Mouse (Mus musculus) left cerebral cortex, adult 11 months (tissue): ENCODE measurements around the gene Srrm1.

ENCODE experiments used
- DNase-seq: peaks from one replicate; pipeline ENCODE4 v3.0.0; 2022; ENCODE audit warnings: low spot score

Gene Srrm1

DNA sequence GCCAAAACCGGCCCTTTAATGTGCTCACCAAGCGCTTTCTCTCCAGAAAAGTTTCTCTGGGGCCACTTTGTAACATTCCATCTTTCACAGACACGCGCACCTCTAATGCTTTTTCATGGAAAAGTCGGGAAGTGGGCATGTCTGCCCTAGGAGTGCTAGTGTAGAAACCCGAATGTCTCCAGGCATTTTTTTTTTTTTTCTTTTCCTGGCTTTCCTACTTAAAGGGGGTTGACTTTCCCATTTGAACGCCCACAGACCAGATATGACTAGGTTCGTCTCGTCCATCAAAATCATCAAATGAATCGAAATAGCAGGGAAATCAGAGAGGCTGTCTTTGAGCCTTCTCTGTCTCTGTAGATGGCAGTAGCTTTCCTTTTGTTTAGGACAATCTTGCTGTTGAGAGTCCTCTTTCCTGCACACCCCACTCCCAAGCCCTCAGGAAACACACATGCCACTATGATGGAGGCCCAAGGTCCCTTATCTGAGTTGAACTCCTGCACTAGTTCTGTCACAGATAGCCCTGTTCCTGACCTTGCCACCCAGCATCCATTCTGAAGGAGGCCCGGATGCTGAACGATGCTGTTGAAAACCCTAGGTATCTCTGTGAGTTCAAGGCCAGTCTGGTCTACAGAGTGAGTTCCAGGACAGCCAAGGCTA lies 801 bp upstream of the Srrm1 start:
- no peak for DNase-seq

DNA sequence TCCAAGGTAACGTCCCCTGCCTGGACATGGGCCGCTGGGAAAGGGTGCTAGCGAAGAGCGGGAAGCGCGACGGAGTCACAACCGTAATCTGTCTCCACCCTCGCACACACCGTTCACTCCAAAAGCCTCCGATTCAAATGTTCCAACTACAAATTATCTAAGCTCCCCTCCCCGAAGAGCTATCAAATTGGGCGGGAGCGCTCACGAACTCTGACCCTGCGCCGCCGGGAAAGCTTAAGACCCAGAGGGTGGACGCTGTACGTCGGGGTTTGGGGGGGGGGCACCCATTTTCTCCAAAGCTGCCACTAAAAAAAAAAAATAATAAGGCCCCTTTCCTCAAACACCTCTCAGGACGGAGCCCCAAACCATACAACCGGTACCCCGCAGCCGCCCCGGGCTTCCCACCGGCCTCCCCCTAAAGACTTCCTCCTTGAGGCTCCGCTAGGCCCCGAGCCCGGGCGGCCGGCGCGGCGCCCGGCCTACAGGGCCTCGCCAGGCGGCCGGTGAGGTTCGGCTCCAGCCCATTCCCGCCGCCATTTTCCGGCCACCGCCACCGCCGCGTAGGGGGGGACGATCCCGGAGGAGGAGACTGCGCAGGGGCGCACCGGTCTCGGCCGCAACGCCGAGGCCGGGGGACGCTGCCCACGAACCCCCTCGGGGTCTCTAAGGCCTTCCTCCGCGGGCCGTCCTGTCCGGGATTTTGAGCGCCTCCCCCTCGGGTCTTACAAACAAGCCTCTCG lies 625 bp downstream of the Srrm1 start:
- DNase-seq: no peak

DNA sequence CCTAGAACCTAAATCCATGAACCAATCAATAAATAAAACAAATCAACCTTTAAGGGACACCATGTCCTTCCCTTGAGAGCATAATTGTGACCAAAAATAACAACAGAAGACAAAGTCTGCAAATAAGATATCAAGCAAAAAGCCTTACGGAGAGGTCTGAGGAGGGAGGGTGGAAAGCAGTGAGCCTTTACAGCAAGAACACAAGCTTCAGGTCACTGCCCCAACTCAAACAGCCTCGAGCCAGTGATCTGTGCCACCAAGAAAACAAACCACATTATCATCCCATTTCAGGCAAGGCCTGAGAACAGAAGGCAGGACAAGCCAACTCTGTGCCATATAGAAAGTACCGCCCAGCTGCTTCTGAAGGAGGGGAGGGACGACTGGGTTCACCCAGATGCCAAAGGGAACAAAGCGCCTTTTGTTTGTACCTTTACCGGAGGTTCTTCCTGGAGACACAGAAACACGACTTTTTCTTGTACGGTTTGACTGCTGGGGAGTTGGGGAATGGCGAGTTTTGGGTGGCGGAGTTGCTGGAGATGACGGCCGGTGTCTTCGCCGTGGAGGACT lies 15.7 kb downstream of the Srrm1 start:
- no peak for DNase-seq

DNA sequence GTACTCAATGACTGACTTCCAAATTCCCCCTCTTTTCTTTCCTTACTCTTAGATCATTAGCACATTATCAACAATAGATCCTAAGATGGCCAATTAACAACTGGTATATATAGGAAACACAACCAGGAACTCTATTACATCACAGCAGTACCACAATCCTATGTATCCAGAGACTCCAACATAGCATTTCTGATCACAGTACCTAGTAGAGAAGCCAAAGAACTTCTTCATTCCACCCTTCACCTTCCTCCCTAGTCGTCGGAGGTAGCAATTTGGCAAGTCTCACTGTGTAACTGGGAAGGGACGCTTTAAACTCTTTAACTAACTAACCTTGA lies 17.1 kb downstream of the Srrm1 start:
- no peak for DNase-seq

DNA sequence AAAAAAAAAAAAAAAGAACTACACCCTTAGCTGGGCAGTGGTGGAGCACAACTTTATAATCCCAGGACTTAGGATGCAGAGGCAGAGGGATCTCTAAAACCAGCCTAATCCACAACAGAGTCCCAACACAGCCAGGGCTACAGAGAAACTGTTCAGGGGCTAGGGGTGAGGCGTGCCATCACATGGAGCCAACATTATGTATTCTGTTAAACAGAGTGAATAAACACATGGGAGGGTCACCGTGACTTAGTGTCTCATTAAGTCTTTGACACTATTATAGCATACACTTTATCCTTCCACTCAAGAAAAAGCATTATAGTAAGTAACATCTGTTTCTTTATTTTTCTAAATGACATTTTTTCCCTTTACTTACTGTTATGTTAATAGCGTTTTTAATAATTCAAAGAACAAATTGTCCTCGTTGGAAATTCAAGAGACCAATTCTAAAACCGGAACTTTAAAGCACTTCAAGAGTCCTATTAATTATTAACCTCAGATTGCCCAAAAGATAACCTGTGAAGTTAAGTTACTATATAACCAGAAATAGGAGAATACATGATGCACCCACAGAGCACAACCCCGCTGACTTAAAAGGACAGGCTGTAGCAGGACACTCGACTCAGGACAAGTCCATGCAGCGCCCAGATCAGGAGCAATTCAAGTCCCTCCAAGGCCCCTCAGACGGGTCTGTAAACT lies 17.6 kb downstream of the Srrm1 start:
- no peak for DNase-seq

DNA sequence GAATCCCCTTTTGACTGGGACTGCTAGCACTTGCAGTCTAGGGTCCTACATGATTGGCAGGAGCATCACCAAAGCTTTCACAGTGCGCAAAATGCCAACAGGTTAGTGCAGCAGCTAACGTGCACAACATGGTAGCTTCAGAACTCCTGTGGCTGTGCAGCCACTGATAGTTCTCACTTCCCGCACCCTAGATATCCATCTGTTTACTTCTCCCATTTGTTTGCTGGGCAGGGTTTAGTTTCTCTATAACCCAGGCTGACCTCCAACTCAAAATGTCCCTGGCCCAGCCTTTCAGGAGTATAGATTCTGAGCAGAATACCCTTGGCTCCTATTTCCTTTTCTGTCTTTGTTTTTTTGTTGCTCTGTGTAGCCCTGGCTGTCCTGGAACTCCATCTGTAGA lies 26.7 kb downstream of the Srrm1 start:
- DNase-seq: no peak

DNA sequence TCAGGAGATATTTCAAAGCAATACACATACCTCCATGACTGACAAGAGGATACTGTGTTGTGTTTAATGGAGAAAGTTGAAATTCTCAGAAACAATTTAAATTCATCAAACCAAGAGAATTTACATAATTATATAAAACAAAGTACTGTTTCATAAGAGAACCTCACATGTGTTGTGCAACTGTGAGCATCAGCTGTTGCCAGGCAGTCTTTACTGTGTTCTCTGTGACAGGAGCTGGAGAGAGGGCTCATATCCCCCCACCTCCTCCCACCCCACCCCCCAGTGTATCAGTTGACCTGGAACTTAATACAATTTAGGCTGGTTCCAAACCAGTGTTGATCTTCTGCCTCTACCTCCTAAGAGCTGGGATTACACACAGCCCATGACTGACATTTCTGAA lies 27.1 kb downstream of the Srrm1 start:
- DNase-seq: no peak

DNA sequence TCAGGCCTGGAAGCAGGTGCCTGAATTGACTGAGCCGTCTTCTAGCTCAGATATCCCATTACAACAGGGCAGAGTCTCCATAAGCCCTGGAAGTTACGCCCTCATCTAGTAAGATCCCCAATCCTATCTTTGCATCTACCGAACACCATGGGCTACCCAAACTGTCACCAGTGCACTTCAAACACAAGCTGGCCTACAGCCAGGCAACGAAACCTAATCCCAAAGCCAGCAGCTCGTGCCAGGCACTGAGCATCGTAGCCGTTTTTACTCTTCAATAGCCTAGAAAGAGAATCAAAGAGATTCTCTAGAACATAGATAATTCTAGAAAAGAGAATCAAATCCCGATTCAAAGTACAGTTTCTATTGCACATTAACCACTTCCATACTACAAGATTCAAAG lies 30.1 kb downstream of the Srrm1 start:
- DNase-seq: no peak

DNA sequence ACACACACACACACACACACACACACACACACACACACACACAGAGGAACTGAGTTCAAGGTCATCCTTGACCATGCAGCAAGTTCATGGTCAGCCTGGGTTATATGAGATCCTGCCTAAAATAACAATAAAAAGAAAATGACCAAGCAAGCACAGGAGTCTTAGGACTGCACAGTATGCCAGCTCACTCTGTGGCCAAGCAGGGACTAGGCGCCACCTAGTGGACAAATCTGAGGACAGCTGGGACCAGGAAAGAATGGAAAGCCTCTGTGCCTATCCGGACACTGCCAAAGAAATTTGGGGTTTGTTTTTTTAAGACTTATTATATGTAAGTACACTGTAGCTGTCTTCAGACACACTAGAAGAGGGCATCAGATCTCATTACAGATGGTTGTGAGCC lies 35.2 kb downstream of the Srrm1 start:
- no peak for DNase-seq

DNA sequence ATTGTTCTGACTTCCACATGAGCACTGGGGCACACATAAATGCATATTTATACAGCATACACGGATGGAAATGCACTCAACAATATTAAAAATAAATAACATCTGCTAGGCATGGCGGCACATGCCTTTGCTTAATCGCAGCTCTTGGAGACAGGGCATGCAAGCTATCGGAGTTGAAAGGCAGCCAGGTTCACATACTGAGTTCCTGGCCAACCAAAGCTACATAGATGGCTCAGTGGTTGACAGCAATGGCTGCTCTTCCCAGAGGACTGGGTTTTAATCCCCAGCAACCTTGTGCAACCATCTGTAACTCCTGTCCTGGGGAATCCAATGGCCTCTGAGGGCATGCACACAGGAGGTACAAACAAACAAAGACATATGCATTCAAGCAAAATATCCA lies 35.6 kb downstream of the Srrm1 start:
- no peak for DNase-seq

DNA sequence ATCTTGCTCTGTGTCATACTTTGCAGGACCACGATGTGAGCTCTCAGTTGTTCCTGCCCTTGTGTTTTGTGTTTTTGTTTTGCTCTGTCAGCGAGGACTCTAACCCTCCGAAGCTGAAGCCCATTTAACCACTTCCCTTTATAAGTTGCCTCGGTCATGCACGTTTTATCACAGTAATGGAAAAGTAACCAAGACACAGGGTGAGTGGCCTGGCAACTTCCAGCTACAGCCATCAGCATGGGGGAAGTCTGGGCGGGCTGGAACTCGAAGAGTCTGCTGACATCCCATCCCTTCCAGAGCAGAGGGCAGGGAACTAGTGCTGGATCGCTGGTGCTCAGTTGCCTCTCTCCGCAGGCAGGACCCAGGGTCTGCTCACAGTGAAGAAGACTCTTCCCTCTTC lies 37.8 kb downstream of the Srrm1 start:
- DNase-seq: no peak

DNA sequence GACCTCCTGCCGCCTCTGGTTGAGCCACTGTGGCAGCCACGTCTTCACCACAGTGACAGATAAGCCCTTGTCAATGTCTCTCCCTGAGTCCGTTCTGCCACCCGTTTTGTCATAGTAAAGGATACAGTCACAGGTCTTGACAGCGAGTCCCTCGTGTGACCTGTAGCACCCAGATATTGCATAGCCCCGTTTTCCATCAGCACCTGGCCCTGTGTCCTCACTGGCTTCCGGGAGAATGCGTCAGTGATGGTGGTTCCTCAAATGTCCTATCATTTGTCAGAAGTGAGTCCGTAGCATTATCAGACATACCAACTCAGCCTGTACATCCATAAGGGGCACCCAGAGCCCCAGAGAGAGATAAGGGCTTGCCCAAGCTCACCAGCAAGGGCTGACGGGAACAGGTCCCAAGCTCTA lies 38.7 kb downstream of the Srrm1 start:
- no peak for DNase-seq

DNA sequence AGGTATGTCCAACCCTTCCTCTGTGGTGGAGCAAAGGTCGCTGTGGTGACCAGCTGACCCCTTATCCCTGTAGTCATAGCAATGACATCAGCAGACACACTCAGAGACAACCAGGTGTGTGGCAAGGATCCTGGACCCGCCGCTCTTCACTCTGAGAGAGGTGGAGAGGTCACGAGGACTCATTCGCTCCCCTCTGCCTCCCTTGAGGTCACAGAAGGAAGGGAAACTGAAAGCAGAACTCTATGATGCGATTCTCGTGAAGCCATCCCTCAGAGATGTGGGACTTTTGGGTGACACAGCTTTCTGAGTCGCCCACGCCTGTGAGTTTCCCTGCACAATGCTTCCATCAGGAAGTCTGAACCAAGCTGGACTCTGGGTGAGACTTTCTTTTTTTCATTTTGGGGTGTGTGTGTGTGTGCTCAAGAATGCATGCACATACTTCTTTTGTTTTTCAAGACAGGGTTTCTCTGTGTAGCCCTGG lies 39.3 kb downstream of the Srrm1 start:
- DNase-seq: no peak

DNA sequence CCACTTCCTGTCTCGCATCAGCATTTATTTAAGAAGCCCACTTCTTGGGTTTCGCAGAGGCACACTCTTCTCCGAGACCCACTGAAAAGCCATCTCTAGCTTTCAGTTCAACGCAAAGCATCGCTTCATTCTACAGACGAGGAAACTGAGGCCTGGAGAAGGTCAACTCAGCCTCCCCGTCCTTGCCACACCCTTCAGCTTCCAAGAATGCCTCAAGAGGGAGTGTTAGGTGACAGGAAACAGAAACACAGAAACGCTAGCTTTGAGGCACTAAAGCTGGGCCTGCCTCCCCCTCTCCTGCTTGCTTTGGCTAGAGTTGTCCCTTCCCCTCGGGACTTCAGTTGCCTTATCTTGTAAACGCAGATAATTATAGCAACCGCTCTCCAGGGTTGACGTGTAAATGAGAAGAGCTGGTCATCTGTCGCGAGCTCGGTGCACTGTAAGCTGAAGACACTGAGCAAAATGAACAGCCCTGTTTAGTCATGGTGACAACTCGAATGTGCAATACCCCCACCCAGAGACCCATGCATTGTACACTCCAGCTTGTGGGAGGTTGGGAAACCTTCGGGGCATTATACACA lies 39.9 kb downstream of the Srrm1 start:
- no peak for DNase-seq

DNA sequence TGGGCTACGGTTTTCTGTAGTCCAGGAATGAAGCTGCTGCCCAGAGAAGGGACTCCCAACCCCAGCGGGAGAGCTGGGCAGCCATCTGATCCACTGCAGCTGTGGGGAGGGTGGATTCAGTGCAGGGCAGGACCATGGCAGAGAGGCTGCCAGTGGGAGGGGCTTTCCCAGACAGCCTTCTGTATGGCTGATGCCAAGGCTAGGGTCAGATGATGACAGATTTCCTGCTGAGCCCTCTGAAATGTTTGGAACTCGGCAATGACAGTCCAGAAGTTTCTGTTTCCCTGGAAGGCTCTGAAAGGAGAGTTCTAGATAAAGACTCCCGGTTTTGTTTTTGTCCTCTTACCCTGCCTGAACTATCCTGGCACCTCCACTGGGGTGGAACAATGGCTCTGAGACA lies 40.4 kb downstream of the Srrm1 start:
- no peak for DNase-seq

DNA sequence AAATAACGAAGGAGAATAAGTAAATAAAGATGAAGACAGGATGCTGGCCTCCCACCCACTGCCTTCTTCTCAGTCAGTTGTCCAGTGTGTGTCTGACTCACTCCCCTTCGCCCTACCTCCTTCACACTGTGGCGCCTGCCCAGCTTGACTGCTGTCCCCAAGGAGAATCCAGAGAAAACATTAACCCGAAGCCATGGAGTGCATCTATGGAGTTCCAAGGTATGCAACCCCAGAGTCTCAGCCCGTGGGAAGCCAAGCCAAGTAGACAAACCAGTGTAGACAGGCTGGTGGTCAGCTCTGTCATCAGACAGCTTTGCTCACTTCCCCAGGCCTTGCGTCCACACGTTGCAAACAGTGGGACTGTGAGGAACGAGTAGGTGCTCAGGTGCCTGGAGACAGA lies 42.8 kb downstream of the Srrm1 start:
- no peak for DNase-seq

DNA sequence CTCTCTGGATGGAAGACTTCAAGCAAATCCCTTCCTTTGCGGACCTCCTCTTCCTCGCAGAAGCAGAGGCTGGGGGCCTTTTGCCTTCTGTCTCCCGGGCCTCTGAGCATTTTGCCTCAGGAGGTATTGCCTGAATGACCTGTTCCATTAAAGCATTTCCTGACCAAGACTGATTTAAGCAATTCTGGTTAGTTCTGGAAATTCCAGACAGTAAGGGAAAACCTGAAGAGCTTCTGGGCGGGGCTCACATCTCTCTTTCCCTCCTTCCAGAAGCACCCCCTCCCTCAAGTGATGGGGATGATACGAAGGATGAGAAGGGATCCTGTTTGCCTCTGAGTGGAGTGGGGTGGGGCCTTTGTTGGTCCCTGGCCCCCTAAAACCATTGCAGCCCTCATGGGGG lies 43.4 kb downstream of the Srrm1 start:
- no peak for DNase-seq

DNA sequence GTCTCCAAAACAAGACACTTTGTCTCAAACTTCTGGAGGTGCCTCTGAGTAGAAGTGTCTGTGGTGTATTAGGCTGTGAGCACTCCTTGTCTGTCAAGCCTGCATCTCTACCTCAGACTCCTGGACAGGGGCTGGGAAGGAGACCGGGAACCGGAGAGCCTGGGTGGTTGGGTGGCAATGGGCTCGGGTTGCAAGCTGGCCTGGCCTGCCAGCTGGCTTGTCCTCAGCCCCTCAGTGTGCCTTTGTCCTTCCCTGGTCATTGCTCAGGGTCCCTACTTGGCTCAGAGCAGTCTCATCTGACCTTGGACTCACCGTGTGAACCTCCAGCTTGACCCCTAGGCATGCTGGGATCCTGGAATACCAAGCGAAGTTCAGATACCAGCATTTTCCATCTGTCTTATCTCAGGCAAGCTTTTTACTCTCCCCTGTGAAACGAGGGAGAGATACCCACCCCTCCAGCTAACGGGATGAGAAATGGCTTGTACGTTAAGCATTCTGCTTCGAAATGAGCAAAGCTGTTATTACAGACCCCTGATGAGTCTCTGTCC lies 43.9 kb downstream of the Srrm1 start:
- no peak for DNase-seq

DNA sequence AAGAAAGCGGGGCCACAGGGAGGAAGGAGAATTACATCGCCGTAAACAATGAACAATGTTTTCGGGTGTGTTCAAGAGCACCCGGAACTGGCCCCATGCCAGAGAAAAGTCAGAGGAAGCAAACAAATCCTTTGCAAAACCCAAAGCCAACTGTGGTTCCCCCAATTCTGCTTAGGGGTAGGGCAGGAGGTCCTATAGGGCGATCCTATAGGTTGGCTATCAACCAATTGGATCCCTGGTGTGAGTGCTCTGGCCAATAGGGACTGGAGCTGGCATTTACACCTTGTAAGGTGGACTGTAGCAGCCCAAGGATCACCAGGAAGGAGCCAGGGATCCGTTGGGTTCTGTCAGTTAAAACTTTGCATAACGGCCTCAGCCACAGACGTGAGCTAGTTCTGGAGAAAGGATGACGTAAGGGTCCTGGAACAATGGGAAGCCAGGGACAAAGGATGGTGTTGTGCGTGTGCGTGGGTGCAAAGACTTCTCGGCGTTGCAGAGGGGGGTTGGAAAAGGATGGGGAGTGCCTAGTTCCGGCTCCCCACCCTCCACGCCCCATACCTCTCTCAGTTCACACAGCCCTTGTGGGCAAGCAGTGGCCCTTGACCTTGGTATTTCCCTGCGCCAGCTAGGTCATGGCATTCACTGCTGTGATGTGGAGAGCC lies 46.0 kb downstream of the Srrm1 start:
- DNase-seq: no peak

DNA sequence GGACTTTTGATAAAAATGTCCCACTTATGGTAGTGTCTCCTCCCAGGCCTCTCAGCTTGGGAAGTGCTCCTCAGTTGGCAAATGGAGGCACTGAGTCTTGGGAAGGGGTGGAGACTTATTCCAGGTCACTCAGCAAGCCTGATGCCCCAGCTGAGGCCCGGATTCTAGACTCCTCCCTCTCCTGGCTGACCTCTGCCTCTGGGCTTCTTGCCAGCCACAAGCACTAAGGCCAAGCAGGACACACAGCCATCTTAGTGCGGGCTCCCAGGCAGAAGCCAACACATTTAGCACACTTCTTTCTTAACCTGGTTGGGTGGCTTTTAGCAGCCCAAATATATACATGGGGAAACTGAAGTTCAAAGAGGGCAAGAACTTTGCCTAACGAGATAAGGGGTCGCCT lies 46.6 kb downstream of the Srrm1 start:
- DNase-seq: no peak

DNA sequence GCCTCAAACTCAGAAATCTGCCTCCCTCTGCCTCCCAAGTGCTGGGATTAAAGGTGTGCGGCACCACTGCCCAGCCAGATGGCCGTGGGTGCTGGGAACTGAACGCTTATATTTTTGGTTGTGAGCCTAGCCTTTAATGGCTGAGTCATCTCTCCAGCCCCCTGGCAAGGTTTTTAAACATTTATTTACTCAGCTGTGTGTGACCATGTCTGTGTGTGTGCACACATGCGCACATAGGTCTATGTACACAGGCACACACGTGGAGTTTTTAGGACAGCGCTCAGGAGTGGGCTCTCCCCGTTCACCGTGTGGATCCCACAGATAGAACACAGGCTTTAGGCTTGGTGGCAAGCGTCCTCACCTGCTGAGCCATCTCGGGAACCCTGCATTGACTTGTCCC lies 50.9 kb downstream of the Srrm1 start:
- no peak for DNase-seq

DNA sequence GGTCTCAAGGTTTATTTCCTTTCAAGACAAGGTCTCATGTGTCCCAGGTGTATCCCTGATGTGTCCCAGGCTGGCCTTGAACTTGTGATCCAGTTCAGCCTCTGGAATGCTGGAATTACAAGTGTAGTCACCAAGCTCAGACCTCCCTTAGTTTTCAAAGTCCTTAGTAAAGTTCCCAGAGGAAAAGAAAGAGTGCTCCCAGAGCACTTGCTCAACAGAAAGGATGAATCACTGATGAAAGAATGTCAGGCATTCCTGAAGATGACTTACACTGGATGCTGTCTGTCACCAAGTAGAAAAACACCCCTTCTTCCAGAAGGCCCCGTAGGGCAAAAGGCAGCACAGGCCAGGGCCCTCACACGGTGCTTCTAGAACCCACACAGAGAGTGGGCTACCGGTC lies 52.0 kb downstream of the Srrm1 start:
- no peak for DNase-seq
